Mouse (Mus musculus) lung, adult 2 months (tissue): ENCODE measurements around the gene Bcl2.

Source experiments
- CTCF ChIP-seq: fragments of 200-500 bp; IDR thresholded peaks from 2 replicates; pipeline ENCODE4 v1.5.1; 2011; ENCODE audit warnings: mild to moderate bottlenecking, low read length, control low read depth; ENCODE audit not compliant: insufficient read depth
- POLR2A ChIP-seq: fragments of 200-500 bp; IDR thresholded peaks from 2 replicates; pipeline ENCODE4 v1.6.1; 2011; ENCODE audit warnings: low read depth, mild to moderate bottlenecking, control low read depth, low read length, borderline replicate concordance; ENCODE audit errors: extremely low read depth

DNA sequence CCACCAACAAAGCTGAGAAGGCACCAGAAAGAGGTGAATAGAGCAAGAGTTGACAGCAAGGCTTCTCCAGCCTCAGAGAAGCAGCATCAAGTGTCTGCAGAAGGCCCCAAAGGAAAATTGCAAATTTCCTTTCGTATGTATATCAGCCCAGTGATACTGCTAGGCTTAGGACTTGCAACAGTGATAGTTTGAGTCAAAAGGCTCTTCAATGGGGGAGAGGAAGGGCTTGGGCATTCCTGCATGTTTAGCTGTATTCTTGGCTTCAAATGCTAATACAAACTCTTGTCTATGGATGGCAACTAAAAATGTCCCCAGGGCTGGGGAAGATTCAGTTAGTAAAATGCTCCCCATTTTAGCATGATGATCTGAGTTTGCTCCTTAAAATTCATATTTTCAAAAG lies 149.6 kb downstream of the Bcl2 start:
- TF ChIP-seq CTCF (no peak), POLR2A (no peak)
